Mouse (Mus musculus) ES-E14 (cell line): Measurements from ENCODE around the gene Sfn. TPM values are rescaled to one million over a fixed set of nuclear protein-coding genes. Genes with fewer than 3 reads are reported as not detected.

Experiments used
- DNase-seq: peaks from one replicate; pipeline ENCODE4 v3.0.0-alpha.2; 2013; ENCODE audit warnings: low read depth, low spot score
- H3K27ac ChIP-seq: 2 replicates; pipeline ENCODE4 v1.5.1; 2012; ENCODE audit warnings: low read depth, mild to moderate bottlenecking, low read length, moderate library complexity, mixed read lengths; ENCODE audit not compliant: poor library complexity, insufficient read depth, severe bottlenecking
- H3K36me3 ChIP-seq: 2 replicates; pipeline ENCODE4 v1.6.1; 2012; ENCODE audit warnings: mild to moderate bottlenecking, low read length, moderate library complexity, mixed read lengths; ENCODE audit not compliant: control insufficient read depth, poor library complexity, insufficient read depth, severe bottlenecking
- H3K4me1 ChIP-seq, 2 experiments: fragments of 150-350 bp in 1 of 2; sonication (generic) in 1 of 2; 2 replicates each; pipeline ENCODE4 v1.6.1; 2012; ENCODE audit warnings: low read length in 2 of 2, mild to moderate bottlenecking in 1 of 2, mixed read lengths in 1 of 2; ENCODE audit not compliant: control insufficient read depth in 2 of 2, insufficient read depth in 2 of 2, poor library complexity in 1 of 2
- H3K4me3 ChIP-seq, 2 experiments: fragments of 150-350 bp in 1 of 2; sonication (generic) in 1 of 2; 2 replicates each; pipeline ENCODE4 v1.5.1; 2012; ENCODE audit warnings: low read length in 2 of 2, low read depth in 1 of 2, mild to moderate bottlenecking in 1 of 2, mixed read lengths in 1 of 2; ENCODE audit not compliant: insufficient read depth in 1 of 2, poor library complexity in 1 of 2, severe bottlenecking in 1 of 2
- H3K9ac ChIP-seq: 2 replicates; pipeline ENCODE4 v1.6.1; 2012; ENCODE audit warnings: low read depth, mild to moderate bottlenecking, low read length, mixed read lengths; ENCODE audit not compliant: poor library complexity, insufficient read depth, severe bottlenecking
- H3K9me3 ChIP-seq: fragments of 150-350 bp; sonication (generic); 2 replicates; pipeline ENCODE4 v1.6.1; 2012; ENCODE audit warnings: low read depth, mild to moderate bottlenecking, low read length; ENCODE audit not compliant: control insufficient read depth, insufficient read depth
- CHD2 ChIP-seq: IDR thresholded peaks from 2 replicates; pipeline ENCODE4 v1.6.1; 2014; ENCODE audit warnings: mild to moderate bottlenecking, low read depth, low read length, inconsistent platforms
- HCFC1 ChIP-seq: IDR thresholded peaks from 2 replicates; pipeline ENCODE4 v1.6.1; 2012; ENCODE audit warnings: low read length, inconsistent platforms, borderline replicate concordance; ENCODE audit not compliant: insufficient read depth
- MAFK ChIP-seq: IDR thresholded peaks from 2 replicates; pipeline ENCODE4 v1.6.1; 2014; ENCODE audit warnings: mild to moderate bottlenecking, low read depth, low read length, inconsistent platforms; ENCODE audit not compliant: insufficient read depth
- ZC3H11A ChIP-seq: IDR thresholded peaks from 2 replicates; pipeline ENCODE4 v1.6.1; 2012; ENCODE audit warnings: low read depth, mild to moderate bottlenecking, inconsistent platforms, low read length, borderline replicate concordance
- ZNF384 ChIP-seq: IDR thresholded peaks from 2 replicates; pipeline ENCODE4 v1.6.1; 2012; ENCODE audit warnings: low read depth, low read length, inconsistent platforms
- in situ Hi-C, 2 experiments: fragments of 600-800 bp; cut with MboI; formaldehyde crosslinking; loops; one replicate each; pipeline ENCODE4 v1.15.1; 2025; ENCODE audit warnings: low sequenced_read_pairs in 2 of 2, inconsistent platforms in 1 of 2; ENCODE audit not compliant: unreplicated experiment in 2 of 2
- total RNA-seq: library from RNA; depleted of rRNA; stranded (reverse); fragments of 300-350 nt; gene quantifications from 2 replicates; pipeline ENCODE4 v1.2.3, GENCODE M21; 2012

Gene Sfn
- total RNA-seq, 1 experiment: 35.8 TPM

DNA sequence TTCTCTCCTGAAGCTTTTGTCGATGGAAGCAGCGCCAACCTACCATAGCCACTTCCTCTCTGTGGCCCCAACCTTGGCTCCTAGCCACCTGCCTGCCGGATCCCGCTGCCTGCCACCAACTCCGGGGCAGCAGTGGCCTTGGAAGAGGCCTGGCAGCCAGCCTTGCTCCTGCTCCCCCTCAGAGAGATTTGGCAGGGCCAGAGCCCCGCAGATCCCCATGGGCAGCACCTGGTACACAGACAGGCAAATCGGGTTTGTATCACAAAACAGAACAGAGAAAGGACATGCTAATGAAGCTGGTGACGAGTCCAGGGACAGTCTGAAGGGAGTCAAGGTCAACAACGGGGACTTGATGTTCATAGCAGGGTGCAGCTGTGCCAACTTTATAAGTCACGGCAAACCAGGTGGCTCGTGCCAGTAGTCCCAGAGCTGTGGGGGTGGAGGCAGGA, 38.8 kb downstream of the Sfn start:
- Histone ChIP-seq H3K27ac (no peak overlapping the region), H3K36me3 (no peaks in the 10 kb centered on the region), H3K4me3 (no peak overlapping the region), H3K9ac (no peak overlapping the region), H3K4me1 (peaks cover 0 to 9% of the 10 kb centered on the region in 2 experiments; a peak in 2 of 4 replicates), H3K9me3 (no peaks in the 10 kb centered on the region)
- TF ChIP-seq MAFK: no peak
- TF ChIP-seq CHD2: no peak
- TF ChIP-seq ZC3H11A: no peak
- TF ChIP-seq ZNF384: no peak
- TF ChIP-seq HCFC1: no peak
- no peak for DNase-seq
- in situ Hi-C loops: no loop called here

DNA sequence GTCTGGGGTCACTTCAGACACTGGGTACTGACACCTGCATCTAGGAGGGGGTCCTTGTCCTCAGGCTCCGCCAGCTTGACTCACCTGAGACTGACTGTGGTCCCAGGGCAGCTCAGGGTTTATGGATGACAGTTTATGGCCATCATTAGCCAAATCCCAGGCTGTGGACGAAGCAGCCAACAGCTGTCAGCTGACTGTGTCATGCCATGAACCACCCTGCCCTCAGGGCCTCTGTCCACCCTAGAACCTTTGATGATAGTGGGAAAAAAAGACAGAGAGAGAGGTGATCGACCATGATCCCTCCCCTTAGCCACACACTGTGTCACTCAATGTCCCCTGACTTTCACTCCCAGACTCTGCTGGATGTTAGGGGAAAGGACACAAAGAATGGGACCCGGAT, 40.3 kb downstream of the Sfn start:
- Histone ChIP-seq H3K9me3 (no peaks in the 10 kb centered on the region), H3K36me3 (no peaks in the 10 kb centered on the region), H3K9ac (no peak overlapping the region), H3K4me3 (no peak overlapping the region), H3K4me1 (peaks cover 0 to 9% of the 10 kb centered on the region in 2 experiments; a peak in 2 of 4 replicates), H3K27ac (no peak overlapping the region)
- no peak for DNase-seq
- in situ Hi-C loops: no loop called here
- TF ChIP-seq ZNF384 (no peak), MAFK (no peak), CHD2 (no peak), HCFC1 (no peak)

DNA sequence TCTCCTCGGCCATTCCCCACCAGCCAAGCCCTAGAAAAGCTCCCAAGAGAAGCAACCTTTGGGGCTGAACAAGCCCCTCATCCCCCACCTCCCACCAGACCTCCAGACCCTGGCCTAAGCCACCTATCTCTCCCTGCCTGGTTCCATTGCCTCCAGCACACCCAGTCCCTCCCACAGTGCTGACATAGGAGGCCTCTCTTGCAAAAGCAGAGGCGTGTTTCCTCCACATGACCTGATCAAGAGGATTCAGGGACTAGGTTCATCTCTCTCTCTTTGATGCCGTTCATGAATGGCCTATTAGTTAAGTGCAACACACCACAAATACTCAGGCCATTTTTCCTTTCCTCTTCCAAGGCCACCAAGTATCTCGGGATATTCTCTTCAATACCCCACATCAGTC, 42.1 kb downstream of the Sfn start:
- H3K4me3 ChIP-seq: no peak overlapping the region
- H3K9me3 ChIP-seq: no peaks in the 10 kb centered on the region
- H3K4me1 ChIP-seq: peaks cover 0 to 9% of the 10 kb centered on the region in 2 experiments; a peak in 2 of 4 replicates
- TF ChIP-seq ZNF384: no peak
- TF ChIP-seq ZC3H11A: no peak
- no peak for TF ChIP-seq MAFK
- TF ChIP-seq HCFC1: no peak
- TF ChIP-seq CHD2: no peak
- no peak overlapping the region for H3K9ac ChIP-seq
- no peaks in the 10 kb centered on the region for H3K36me3 ChIP-seq
- DNase-seq: no peak
- in situ Hi-C loops: no loop called here
- H3K27ac ChIP-seq: no peak overlapping the region

DNA sequence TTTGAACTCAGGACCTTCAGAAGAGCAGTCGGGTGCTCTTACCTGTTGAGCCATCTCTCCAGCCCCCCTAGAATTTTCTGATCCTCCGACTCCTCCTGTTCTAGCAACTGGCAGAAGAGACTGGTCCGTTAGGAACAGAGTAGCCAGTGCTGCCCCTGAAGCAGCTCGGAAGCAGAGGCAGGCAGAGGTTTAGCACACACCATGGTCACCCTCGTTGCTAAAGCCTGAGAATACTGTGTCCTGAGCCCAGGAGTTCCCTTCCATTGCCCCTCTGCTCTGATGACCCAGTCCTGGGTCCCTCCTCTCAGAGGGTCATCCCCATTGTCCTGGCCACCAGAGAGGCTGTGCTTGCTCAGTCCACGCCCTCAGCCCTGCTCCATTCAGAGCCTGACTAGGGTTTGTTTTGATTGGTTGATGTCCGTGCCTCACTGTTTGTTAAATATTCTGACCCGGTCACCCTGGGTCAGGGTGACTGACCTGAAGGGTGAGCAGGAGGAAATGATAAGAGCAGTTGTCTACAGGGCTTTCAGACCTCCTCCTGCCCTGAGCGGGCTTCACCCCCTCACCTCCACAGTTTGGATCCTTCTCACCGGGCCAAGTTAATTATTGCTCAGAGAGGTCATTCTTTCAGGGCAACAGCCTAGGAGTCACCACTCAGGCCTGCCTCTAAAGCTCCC, 44.8 kb downstream of the Sfn start:
- peaks cover 0 to 10% of the 10 kb centered on the region in 2 experiments; a peak in 2 of 4 replicates for H3K4me1 ChIP-seq
- H3K4me3 ChIP-seq: no peak overlapping the region
- no peaks in the 10 kb centered on the region for H3K36me3 ChIP-seq
- DNase-seq: no peak
- in situ Hi-C loops: no loop called here
- H3K27ac ChIP-seq: no peak overlapping the region
- H3K9ac ChIP-seq: no peak overlapping the region
- TF ChIP-seq CHD2: no peak
- no peak for TF ChIP-seq ZNF384
- no peak for TF ChIP-seq HCFC1
- TF ChIP-seq ZC3H11A: no peak
- no peak for TF ChIP-seq MAFK
- no peaks in the 10 kb centered on the region for H3K9me3 ChIP-seq
